Mouse (Mus musculus): Measurements from ENCODE around the gene Tmem199.
"Not testable (repeated sequence)": the region's sequence is repeated elsewhere in the genome, so short reads cannot be mapped to it uniquely, and the experiment has no call there.

The Tmem199 gene

DNA sequence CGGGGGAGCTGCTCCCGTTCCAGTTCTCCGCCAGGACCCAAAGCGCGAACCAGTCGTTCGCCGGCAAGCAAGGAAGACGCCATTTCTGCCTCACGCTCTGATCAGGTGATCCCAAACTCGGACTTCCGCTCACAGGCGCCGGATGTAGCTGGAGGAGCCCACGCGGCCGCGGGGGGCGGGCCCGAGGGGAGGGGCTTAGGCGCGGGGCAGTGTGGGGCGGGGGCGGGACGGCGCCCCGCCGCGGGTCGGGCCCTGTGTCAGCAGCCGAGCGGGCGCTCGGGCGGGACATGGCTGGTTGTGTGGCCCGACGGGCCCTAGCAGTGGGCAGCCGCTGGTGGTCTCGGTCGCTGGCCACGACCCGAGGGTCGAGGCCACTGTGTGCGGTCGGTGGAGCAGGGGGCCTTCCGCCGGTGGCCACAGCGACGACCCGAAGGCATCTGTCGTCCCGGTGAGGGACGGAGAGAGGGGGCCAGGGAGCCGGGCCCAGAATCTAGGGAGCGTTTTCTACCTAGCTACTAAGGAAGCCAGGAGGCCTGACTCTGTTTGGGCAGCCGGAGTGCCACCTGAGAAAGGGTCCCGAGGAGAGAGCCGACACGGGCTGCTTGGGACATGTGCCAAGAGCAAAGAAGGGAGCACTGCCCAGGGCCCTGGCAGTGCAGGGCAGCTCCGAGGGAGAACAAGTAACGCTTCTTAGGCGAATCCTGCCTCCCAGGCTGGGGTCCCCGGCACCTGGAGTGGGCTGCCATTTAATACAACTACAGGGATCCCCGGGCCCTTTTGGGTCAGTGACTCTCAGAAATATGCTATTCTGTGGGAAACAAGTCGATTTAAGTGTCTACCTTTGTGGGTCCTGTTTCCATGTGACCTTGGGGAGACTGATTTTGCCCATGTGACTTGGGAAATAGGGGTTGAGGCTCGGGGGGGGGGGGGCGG, at the start of gene Tmem199, which contains the start of gene Poldip2:
Gene Tmem199 (minus strand): TSS at position 148 of the 933 bp plus-strand sequence.
Gene Poldip2 (plus strand): TSS at position 169 of the 933 bp plus-strand sequence.
- DNase-seq, result peak; percentile 88

DNA sequence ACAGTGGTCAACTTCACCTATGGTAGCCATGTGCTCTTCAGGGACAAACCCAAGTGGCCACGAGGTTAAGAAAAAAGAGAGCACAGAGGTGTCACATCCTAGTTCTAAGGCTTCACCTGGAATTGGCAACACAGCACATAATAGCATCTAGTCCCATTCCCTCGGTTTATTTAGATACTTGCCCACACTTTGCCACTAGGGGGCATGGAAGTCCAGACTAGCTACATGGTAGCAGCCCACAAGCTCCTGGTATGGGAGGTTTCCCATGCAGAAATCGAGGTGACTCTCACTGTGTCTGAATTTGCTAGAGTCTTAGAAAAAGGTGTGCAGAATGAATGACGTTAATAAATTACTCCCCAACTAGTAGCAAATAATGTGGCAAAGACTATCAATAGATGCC, 48.5 kb upstream of the Tmem199 start:
- peak; percentile 87 for DNase-seq

DNA sequence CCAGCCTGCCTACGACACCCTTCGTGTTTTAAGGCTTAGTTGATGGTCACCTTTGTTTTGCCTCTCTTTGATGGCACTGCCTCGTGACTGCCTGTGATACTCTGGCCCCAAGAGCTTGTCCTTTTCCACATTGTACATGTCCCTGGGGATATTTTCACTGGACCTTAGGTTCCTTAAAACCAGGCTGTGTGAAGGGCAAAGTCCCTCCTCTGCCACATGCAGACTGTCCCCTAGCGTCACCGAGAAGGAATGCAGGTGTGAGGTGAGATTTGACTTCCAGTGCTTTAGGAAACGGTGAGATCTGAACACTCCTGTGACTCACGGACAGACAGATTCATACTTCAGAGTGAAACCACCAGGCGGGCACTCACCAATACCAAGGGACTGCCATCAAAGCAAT, 45.3 kb upstream of the Tmem199 start:
- peak; percentile 76 for DNase-seq

DNA sequence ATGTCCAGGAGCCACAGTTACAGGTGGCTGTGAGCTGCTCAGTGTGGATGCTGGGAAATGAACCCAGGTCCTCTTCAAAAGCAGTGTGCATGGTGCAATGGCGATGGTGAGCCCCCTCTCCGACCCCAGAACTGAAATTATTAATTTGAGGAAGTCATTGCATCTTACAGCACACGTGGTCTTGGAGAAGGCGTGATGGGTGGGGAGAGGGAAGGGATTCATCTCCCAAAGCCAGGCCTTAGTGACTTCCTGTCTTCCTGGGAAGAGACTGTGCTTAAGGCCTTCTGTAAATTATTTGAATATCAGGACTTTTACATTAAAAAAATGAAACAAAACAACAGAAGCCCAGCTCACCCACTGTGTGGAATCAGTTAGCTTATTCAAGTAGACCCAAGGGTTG, 44.1 kb upstream of the Tmem199 start:
- DNase-seq, result no peak

DNA sequence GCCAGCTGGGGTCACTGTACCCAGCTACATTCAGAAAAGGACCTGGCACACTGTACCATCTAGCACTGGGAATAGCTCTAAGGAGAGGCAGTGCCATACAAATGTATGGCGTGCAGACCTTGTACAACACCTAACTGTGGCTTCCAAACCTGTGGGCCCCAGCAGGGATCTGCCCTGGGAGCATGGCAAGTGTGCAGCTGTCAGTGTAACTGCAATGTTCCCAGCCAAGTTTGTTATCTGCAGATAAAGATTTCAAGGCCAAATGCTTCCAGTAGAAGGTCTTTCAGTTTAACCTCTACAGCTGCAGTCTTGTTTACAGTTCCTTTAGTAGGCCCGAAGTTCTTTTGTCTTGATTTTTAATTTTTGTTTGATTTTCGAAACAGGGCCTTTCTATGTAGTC, 43.7 kb upstream of the Tmem199 start:
- peak; percentile 23 for DNase-seq

DNA sequence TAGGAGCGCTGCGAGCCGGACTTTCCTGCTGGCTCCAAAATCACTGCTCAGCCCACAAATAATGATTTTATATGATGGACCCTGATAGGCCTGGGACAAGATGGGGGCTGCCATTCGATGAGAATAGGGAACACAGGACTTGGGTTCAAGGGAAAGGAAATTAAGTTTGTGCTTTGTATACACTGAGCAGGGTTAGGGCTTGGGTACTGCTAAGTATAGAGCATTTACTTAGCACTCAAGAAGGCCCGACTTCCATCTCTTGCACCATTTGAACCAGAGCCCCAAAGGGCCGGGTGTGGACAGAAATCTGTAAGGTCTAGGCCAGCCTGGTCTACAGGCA, 39.1 kb upstream of the Tmem199 start:
- DNase-seq, result no peak

DNA sequence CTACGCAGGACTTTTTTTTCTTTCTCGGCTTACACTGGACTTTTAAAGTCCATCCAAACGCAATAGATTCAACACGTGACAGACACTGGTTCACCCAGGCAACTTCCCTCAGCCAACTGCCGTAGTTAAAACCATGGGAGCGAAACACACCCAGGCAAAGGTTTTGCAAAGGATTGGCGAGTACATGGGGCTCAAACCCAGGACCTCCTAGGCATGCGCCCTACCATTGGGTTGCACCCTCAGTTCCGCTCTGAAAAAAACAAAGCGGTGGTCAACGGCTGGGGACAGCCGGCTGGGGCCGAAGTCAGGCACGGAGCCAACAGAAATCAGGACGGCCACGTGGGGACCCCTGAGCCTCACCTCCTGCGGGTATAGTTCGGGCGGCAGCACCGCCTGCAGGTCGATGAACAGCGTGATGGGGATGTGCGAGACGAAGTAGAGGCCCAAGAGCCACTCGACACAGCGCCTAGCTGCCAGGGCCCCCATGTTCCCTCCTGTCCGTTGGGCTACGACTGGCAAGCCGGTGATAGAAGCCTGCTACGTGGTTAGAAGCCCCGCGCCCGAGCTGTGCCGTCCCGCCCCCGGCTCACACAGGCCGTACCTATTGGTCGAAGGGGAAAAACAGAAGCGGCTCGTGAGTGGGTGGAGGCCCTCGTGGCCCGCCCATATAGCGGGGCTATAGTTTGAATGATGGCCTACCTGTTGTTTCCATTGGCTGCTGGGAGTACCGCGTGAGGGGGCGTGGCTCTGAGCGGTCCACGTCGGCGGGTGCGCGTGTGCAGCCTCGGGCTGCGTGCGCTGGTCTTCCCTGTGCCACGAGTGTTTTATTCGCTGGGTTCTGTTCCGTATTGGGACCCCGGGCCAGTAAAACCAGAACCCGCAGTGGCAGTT, 38.4 kb upstream of the Tmem199 start, which contains the start of gene Tmem97:
Gene Tmem97 (minus strand): TSS at position 610 of the 891 bp plus-strand sequence.
- DNase-seq, result peak; percentile 98

DNA sequence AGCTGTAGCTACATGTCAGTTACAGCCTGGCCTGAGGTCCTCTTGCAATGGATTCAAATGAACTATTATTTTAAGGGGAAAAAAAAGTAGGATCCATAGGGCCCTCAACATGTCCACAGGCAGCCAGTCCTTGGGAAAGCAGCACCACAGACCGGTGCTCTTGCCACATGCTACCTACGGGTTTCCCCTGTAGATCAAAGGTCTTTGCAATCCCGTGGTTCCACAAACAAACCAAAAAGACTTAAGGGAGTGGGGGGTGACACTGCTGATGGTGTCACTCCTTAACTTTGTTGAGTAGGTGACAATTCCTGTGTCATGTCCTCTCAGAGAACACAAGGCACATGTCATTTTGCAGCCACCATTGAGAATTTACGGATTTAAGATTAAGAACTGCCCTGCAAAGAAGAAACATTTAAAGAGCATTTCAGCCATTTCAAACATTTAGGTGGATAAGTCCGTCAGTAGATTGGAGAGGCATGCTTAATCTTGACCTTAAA, 37.6 kb upstream of the Tmem199 start:
- DNase-seq, result no peak

DNA sequence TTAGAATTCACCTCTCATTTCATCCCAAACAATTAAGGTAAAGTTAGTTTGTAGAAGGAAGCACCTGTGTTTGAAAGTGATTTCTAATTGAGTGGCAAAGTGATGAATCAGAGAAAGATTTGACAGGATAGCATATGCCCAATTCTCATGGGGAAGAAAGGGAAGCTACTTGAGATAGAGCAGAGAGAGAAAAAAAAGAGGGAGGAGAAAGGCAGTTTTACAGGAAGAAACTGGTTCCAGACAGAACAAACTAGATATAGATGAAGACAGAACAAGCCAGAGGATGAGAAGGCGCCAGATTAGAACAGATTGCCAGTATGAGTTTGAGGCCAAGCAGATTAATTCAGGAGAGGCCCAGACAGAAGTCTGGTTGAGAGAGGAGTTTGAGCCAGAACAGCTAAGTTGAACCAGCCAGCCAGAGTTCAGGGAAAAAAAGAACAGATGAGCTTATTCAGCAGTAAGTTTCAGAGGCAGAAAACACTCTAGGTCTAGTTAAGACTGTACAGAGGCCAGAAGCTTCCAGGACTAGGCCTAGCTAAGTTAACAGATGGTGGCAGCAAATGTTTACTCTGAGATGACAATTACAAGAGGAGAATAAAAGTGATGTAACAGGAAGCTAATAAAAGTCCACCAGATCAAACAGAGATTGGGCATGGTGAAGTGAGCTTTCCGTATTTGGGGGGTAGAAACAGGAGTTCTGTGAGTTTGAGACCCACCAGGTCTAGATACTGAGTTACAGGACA, 35.9 kb upstream of the Tmem199 start:
- no peak for DNase-seq

DNA sequence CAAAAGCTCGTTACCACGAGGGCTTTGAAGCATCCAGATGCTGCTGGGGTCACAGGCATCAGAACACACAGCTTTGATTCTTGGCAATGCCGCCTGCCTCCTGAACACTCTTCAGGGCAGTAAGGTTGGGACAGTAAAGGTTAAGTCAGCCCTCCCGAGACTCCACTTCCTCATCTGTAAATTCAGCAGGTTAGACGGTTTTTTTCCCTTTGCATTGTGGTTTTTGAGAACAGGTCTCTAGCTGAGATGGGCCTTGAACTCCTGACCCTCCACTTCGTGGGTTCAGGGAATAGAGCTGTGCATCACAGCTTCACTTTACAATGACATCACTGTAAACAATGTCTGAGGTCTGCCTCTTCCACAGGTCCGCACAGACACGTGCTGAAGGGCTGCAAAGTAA, 33.2 kb upstream of the Tmem199 start:
- no peak for DNase-seq

DNA sequence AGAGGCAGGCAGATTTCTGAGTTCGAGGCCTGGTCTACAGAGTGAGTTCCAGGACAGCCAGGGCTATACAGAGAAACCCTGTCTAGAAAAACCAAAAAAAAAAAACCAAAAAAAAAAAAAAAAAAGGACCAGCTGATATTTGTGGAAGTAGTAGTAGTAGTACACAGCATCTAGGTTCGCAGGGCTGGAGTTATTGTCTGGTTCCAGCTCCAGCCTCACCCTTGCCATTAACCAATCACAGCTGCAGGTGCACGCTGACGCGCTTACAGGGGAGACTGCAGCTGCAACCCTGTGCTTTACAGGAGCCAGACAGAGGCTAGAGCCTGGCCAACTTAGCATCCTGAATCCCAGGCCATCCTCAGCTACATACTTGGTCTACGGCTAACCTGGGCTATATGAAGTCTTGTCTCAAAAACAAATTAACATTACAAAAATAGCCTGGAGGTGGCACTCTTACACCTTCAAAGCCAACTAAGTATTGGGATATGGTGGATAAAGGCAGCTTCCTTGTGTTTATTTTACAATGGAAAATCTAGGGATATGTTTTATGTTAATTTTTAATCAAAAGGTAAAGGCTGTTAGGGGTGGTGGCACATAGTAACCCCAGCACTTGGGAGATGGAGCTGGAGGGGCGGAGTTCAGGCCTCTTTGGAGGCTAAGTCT, 32.6 kb upstream of the Tmem199 start:
- DNase-seq, result no peak

DNA sequence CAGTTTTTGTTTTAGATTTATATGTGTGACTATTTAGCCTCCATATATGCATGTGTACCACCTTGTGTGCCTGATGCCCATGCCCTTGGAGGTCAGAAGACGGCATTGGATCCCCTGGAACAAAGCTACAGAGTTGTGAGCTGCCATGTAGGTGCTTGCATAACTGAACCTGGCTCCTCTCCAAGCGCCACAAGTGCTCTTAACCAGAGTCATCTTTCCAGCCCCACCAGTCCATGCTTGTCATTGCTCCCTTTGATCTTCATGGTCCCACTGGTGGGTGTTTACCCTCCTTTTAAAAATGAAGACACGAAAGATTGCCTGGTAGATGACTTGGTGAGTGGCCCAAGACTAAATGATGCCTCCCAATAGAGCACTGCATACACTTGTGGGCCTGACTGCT, 28.4 kb upstream of the Tmem199 start:
- no peak for DNase-seq

DNA sequence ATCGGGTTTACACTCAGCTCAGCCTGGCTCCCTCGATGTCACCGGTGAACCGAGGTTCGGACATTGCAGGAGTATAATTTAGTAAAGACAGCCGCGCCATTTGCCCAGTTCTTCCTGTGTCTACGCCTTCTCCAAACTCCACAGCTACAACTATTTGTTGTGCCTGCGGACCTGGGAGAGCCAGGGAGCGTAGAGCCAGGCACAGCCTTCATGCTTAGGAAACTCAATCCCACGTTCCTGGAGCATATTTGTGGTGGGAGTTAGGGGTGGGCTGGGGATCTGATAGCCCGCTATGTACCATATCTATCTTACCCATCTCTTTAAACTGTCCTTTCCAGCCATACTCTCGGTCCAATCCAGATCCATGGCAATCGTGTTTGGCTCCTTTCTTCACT, 24.7 kb upstream of the Tmem199 start:
- DNase-seq, result no peak

DNA sequence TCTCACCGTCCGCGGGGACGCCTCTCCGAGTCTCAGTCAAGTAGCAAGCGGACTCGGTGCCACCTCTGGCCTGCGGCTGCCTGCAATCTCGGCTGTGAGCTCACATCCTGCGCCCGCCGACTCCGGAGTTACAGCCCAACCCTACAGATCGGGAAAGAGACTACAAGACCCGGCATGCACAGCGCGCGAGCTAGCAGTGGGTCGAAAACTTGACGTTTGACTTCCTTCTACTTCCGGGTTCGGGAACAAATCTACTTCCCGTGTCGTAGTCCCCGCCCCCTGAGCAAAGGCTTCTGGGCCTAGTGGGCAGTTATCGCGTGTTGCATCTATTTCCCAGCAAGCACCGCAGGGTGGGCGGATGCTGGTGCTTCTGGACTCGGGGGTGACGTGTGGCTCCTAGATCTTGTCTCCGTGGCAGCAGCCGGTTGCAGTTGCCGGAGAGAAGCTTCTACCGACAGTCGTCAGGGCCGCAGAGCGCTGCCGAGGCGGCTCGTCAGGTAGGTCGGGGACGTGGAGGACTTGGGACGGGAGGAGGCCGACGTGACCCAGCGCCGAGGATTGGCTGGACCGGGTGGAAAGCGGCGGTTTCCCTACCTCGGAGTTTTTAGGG, 24.2 kb upstream of the Tmem199 start, which contains the start of the genes Tnfaip1 and Ift20:
Gene Tnfaip1 (minus strand): TSS at position 253 of the 610 bp plus-strand sequence.
Gene Ift20 (plus strand): TSS at position 282 of the 610 bp plus-strand sequence.
- peak; percentile 99 for DNase-seq

DNA sequence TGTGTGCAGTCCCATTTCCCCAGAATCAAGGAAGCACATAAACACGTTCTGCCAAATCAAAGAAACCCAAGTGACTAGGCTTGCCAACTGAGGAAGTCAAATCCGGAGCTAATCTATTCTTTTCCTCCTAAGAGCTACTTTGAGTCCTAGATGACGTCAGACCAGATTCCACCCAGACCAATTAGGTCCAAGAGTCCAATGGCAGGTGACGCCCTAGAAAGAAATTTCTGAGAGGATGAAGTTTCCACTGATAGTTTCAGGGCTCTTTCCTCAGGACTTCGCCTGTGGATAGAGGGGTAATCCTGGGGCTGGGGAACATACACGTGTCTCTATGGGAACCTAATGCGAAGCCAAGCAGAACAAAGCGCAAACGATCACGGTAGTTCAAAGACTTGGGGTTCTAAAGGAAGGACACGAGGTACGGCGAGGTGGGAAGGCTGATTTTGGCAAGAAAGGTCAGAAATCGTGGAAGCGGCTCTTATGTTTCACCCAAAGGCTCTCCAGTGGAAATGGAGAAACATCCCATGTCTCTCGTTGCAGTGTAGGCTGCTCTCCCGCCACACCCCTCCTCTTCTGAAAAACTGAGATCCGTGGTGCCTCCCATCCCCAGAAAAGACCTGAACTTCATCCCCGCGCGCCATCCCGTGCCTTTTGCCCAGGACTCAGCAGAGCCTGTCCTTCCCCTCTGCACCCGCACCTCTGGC, 23.6 kb upstream of the Tmem199 start:
- peak; percentile 82 for DNase-seq

DNA sequence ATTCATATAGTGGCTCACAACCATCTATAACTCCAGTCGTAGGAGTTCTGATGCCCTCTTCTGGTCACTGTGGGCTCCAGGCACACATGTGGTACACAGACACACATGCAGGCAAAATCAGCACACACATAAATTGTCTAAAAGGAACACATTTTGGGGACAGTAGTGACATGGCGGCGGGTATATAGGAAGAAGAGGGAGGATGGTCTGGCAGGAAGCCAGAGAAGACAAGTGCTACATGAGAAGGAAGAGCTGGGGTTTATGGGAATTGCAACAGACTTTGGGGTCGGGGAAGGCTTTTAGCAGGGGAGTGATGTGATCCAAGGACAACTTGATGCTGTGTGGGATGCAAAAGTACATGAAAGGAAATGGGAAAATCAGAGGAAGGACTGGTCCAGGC, 22.5 kb upstream of the Tmem199 start:
- no peak for DNase-seq

DNA sequence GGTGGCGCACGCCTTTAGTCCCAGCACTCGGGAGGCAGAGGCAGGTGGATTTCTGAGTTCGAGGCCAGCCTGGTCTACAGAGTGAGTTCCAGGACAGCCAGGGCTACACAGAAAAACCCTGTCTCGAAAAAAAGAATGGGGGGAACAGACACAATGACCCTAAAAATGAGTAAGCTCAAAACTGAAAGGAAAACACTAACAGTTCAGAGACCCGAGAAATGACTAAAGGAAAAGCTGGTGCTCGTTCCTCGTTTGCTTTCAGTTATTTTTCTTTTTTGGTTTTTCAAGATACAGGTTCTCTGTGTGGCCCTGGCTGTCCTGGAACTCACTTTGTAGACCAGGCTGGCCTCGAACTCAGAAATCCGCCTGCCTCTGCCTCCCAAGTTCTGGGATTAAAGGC, 19.5 kb upstream of the Tmem199 start:
- not testable (repeated sequence) for DNase-seq

DNA sequence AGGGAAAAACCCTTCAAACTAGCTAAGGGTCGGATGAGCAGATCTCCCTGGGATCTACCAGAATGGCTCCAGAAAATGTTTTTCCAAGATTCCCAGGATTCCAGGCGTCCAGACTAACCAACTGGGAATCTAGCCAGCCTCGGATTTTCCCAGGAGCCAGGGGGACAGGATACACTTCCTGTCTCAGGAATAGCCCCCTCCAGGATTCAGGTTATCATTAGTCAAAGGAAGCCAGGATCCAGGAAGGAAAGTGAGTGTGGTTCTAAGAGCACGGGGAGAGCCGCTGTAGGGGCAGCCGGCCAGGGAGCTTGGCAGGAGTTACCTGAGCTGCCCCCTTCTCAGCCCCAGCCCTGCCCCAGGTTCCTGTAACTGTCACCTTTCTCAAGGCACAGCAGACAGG, 19.1 kb upstream of the Tmem199 start:
- peak; percentile 78 for DNase-seq

DNA sequence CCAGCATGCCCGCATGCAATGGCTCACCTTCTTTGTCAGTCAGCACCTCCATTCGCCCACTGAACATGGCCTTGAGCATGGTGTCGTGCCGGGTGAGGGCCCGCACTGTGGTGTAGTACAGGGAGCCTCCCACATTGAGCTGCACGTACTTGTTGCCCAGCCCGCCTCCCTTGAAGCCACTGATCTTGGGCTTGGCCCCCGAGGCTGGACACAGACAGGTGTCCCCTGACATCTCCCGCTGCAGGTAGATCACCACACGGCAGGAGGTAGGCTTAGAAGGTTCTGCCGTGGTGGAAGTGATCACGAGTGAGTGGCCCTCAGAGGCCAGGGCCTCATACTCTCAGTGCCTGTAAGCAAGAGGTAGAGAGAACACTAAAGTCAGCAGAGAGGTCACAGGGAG, 18.0 kb upstream of the Tmem199 start:
- no peak for DNase-seq

DNA sequence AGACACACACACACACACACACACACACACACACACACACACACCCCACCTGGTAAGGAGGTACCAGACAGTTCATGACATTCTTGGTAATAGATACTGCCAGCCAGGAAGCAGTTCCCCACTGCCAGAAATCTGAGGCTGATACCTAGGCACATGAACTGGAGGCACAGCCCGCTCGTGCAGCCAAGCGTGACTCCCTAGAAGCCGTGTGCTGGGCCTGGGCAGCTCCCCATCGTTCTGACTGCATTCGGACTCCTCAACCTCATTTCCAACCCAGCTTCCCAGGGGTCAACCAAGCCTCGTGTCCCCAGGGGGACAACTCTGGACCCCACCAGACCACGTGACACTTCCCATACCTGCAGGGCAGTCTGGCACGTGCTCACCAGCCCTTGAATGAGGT, 16.7 kb upstream of the Tmem199 start:
- DNase-seq, result no peak

DNA sequence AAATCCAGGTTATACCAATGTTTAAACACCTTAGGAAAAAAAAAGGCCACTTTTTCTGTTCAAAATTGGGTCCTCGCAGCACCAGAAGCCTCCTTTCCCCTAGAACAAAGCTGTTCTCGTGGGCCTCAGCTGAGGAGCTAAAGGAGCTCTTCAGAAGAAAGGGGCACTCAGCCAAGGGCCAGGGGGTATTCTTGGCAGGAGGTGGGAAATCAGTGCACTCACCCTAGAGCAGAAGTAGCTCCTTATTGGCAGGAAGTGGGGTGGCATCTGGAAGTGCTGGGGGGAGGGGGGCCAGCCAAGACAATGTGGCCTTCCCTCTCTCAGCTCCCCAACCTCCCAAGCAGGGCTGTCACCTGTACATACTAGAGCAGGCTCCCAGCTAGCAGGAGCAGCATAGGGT, 12.9 kb upstream of the Tmem199 start:
- DNase-seq, result no peak
